Mouse (Mus musculus): ENCODE data around the gene Il1a. TPM values are rescaled to one million over a fixed set of nuclear protein-coding genes. Genes with fewer than 3 reads are reported as not detected.

Gene Il1a
- 0.73 TPM for polyA plus RNA-seq (2014; fragmentation: Illumina TruSeq; extraction: RNeasy Lipid Tissue Mini Kit (QIAGEN cat#74804); ENCODE audit: low read depth, low replicate concordance)

GRCm38 (mm10) chr2:129309836-129310235, at the start of gene Il1a:
TSS of gene Il1a (minus strand) at chr2:129309972.

GRCm38 (mm10) chr2:129296671-129297588, 12.8 kb downstream of the Il1a start, which contains the start of gene Ckap2l:
TSS of gene Ckap2l (minus strand) at chr2:129297212.

Other genes starting within 250 kb of the Il1a start
- 7.0 TPM for gene Ttl, start 244.0 kb downstream of the Il1a start, polyA plus RNA-seq (2014; fragmentation: Illumina TruSeq; extraction: RNeasy Lipid Tissue Mini Kit (QIAGEN cat#74804); ENCODE audit: low read depth, low replicate concordance)
- 4.4 TPM for gene Polr1b, start 209.0 kb downstream of the Il1a start, polyA plus RNA-seq (2014; fragmentation: Illumina TruSeq; extraction: RNeasy Lipid Tissue Mini Kit (QIAGEN cat#74804); ENCODE audit: low read depth, low replicate concordance)
- gene Chchd5, start 180.3 kb downstream of the Il1a start, polyA plus RNA-seq (2014; fragmentation: Illumina TruSeq; extraction: RNeasy Lipid Tissue Mini Kit (QIAGEN cat#74804); ENCODE audit: low read depth, low replicate concordance) = 6.0 TPM
- 944 TPM for gene Slc20a1, start 111.2 kb downstream of the Il1a start, polyA plus RNA-seq (2014; fragmentation: Illumina TruSeq; extraction: RNeasy Lipid Tissue Mini Kit (QIAGEN cat#74804); ENCODE audit: low read depth, low replicate concordance)
- 13.5 TPM for gene Ckap2l, start 12.8 kb downstream of the Il1a start, polyA plus RNA-seq (2014; fragmentation: Illumina TruSeq; extraction: RNeasy Lipid Tissue Mini Kit (QIAGEN cat#74804); ENCODE audit: low read depth, low replicate concordance)
- 6.0 TPM for gene Il1b, start 61.2 kb upstream of the Il1a start, polyA plus RNA-seq (2014; fragmentation: Illumina TruSeq; extraction: RNeasy Lipid Tissue Mini Kit (QIAGEN cat#74804); ENCODE audit: low read depth, low replicate concordance)
- not detected for gene F830045P16Rik, start 226.6 kb upstream of the Il1a start, polyA plus RNA-seq (2014; fragmentation: Illumina TruSeq; extraction: RNeasy Lipid Tissue Mini Kit (QIAGEN cat#74804); ENCODE audit: low read depth, low replicate concordance)